ENCODE assay signal across 21 mouse cellular contexts in genomic region chr14:47584346-47584745, GRCm38 (mm10). TPM values are rescaled to one million over a fixed set of nuclear protein-coding genes. Genes with fewer than 3 reads are reported as not detected.
DNase-seq lines count a peak whose midpoint lies in the region; TF ChIP-seq lines count a peak whose summit lies in the region.
"Had no signal": no experiment of that assay in that cellular context is flagged by ENCODE, and none has a peak within 500 bp of the region (broad histone marks: within the 10 kb centered on the region; RNA-seq: fewer than 3 reads in every experiment).

No protein-coding gene starts in this region.

- no peak overlapping the region for H3K9ac ChIP-seq in liver, adult 2 months (ENCODE audit: low read depth, low read length)
- H3K9ac ChIP-seq: embryonic facial prominence, embryonic 13.5 days; embryonic facial prominence, embryonic 15.5 days; forebrain, embryonic 12.5 days had no signal

- peak; percentile 81 for DNase-seq in liver, adult 2 months (ENCODE audit: extremely low read depth, low read depth, low spot score)
- DNase-seq in liver = no peak
- peak; percentile 28 for DNase-seq in lung, postnatal 25 days (ENCODE audit: low spot score)
- DNase-seq in lung, postnatal 10 days = no peak
- DNase-seq in A20 (ENCODE audit: low read depth, low spot score) = peak; percentile 14
- no peak for DNase-seq in kidney, postnatal 10 days
- DNase-seq: adrenal gland, adult 2 months; adrenal gland, postnatal 10 days; adrenal gland, postnatal 25 days; cerebellum, adult 11 months; cerebellum, adult 18-20 months; cerebellum, adult 8-10 months; cerebellum, adult 9-11 months; cerebellum, postnatal 14 days; cerebellum, postnatal 36 days; embryo, embryonic 11 days had no signal

- H3K79me2 ChIP-seq in liver, adult 2 months (ENCODE audit: control insufficient read depth, insufficient read depth, low read length) = no peaks in the 10 kb centered on the region

- H3K27ac ChIP-seq in liver, adult 2 months (replicated peaks; ENCODE audit: insufficient read depth, low read depth, low read length) = no peak overlapping the region
- H3K27ac ChIP-seq: embryonic facial prominence, embryonic 13.5 days; embryonic facial prominence, embryonic 15.5 days; forebrain, embryonic 10.5 days; forebrain, embryonic 12.5 days had no signal

- no peaks in the 10 kb centered on the region for H3K36me3 ChIP-seq in liver, adult 2 months (ENCODE audit: control insufficient read depth, insufficient read depth, low read length)
- H3K36me3 ChIP-seq: embryonic facial prominence, embryonic 13.5 days; embryonic facial prominence, embryonic 15.5 days; forebrain, embryonic 10.5 days; forebrain, embryonic 12.5 days had no signal

- no peaks in the 10 kb centered on the region for H3K27me3 ChIP-seq in liver, adult 2 months (ENCODE audit: control insufficient read depth, insufficient read depth, low read length)
- H3K27me3 ChIP-seq: embryonic facial prominence, embryonic 13.5 days; embryonic facial prominence, embryonic 15.5 days; forebrain, embryonic 12.5 days had no signal

- no peak for TF ChIP-seq CTCF in liver, adult 2 months (IDR thresholded peaks at IDR 0.05; ENCODE audit: low read depth, low read length)

- no peak overlapping the region for H3K4me3 ChIP-seq in liver, adult 2 months (ENCODE audit: insufficient read depth, low read depth, low read length)
- H3K4me3 ChIP-seq: embryonic facial prominence, embryonic 13.5 days; embryonic facial prominence, embryonic 15.5 days; erythroblast, embryonic 14.5 days; forebrain, embryonic 10.5 days; forebrain, embryonic 12.5 days had no signal

- H3K4me1 ChIP-seq in liver, adult 2 months (ENCODE audit: control insufficient read depth, insufficient read depth, low read length) = 0 out of 2 replicates have a peak, but pooled peaks cover 2% of the 10 kb centered on the region
- H3K4me1 ChIP-seq: embryonic facial prominence, embryonic 13.5 days; embryonic facial prominence, embryonic 15.5 days; forebrain, embryonic 10.5 days; forebrain, embryonic 12.5 days had no signal

- no peak for TF ChIP-seq POLR2A in liver, adult 2 months (IDR thresholded peaks at IDR 0.05; ENCODE audit: extremely low read depth, insufficient read depth, low read length)

RNA-seq across cellular contexts. Expression of gene Atg14, which starts 13.9 kb away (rescaled TPM):
- total RNA-seq in liver, adult 2 months (2014; rRNA removed) = 13.0 and 13.5 TPM in 2 replicates
- 7.4 and 8.9 TPM in 2 replicates for polyA plus RNA-seq in liver, adult 2 months (2012; rRNA removed)

Comparison
In these comparisons a context has a peak if more than half of its experiments do, and no peak if none do; other contexts are left out.
1. DNase-seq: peak in liver, adult 2 months (single experiment), lung, postnatal 25 days (single experiment) and A20 (single experiment); none in liver (single experiment), lung, postnatal 10 days (single experiment) and kidney, postnatal 10 days (single experiment).